Mouse (Mus musculus): ENCODE measurements around the gene Umodl1. TPM values are rescaled to one million over a fixed set of nuclear protein-coding genes. Genes with fewer than 3 reads are reported as not detected.

Gene Umodl1
- polyA plus RNA-seq, 1 experiment from 2014 or later: not detected

- Histone ChIP-seq H3K9me3 (ENCODE audit: control insufficient read depth, low read length) (0 out of 2 replicates have a peak, but pooled peaks cover 2% of the 10 kb centered on the region), H3K4me3 (ENCODE audit: low read depth, low read length) (no peak overlapping the region), H3K27ac (ENCODE audit: low read depth) (no peak overlapping the region), H3K4me1 (replicated peaks; ENCODE audit: control insufficient read depth, insufficient read depth, low read length) (no peaks in the 10 kb centered on the region), H3K36me3 (ENCODE audit: control insufficient read depth, insufficient read depth, low read length) (no peaks in the 10 kb centered on the region), H3K9ac (ENCODE audit: low read length) (no peak overlapping the region), H3K27me3 (replicated peaks; ENCODE audit: control insufficient read depth, insufficient read depth, low read length) (no peaks in the 10 kb centered on the region), H3K4me2 (ENCODE audit: low read length) (no peak overlapping the region)
- DNase-seq (ENCODE audit: low spot score) (no peak), ATAC-seq (replicated peaks; ENCODE audit: low FRiP score, low TSS enrichment, low read depth) (no peak)
- 73% methylated on average over 22 of the region's 22 CpGs for WGBS
Observed at GRCm38 (mm10) chr17:31036168-31036876, 81.9 kb downstream of the Umodl1 start.

DNA sequence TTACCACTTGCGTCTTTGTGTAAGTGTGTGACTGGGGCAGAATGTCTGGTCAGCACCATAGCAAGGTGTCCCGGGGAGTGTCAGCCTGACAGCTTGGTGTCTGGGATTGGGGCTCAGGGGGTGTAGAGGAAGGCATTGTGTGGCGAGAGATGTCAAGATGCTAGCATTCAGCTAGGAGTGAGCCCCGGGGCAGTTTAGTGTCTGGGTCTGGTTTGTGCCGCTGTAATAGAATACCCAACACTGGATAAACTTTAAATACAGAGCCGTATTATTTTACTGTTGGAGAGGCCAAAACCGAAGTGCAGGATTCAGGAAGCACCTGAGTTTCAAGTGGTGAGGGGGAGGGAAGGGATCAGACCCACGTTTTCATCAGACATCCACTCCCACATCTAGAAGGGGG is 82.9 kb downstream of the Umodl1 start:
- 71% methylated on average over 8 of the region's 8 CpGs for WGBS
- no peak for DNase-seq (ENCODE audit: low spot score)

DNA sequence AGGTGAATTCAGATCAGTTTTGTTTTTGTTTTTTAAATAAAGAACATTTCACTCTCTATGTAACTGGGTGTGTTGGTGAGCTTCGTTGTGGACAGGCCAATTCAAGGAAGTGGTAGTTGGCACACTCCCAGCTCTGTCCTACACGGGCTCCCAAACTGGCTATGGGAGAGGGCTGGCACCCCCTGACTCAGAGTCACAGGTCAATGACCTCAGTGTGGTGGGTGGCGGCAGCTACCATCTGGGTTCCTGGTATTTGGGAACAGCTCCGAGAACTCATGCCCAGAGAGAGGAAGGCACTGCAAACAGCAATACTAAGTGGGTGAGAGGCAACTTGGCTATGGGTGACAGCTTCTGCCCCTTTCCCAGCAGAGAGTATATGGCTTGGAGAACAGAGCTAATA is 83.9 kb downstream of the Umodl1 start:
- 73% methylated on average over 4 of the region's 4 CpGs for WGBS
- Histone ChIP-seq H3K4me3 (ENCODE audit: low read depth, low read length) (no peak overlapping the region), H3K4me2 (ENCODE audit: low read length) (no peak overlapping the region), H3K9ac (ENCODE audit: low read length) (no peak overlapping the region), H3K4me1 (replicated peaks; ENCODE audit: control insufficient read depth, insufficient read depth, low read length) (no peaks in the 10 kb centered on the region), H3K9me3 (ENCODE audit: control insufficient read depth, low read length) (no peaks in the 10 kb centered on the region), H3K27me3 (replicated peaks; ENCODE audit: control insufficient read depth, insufficient read depth, low read length) (no peaks in the 10 kb centered on the region), H3K36me3 (ENCODE audit: control insufficient read depth, insufficient read depth, low read length) (no peaks in the 10 kb centered on the region), H3K27ac (ENCODE audit: low read depth) (no peak overlapping the region)
- ATAC-seq (replicated peaks; ENCODE audit: low FRiP score, low TSS enrichment, low read depth) (no peak), DNase-seq (ENCODE audit: low spot score) (no peak)

More for the DNA sequence above, 82.9 kb downstream of the Umodl1 start:
- Histone ChIP-seq H3K4me3 (ENCODE audit: low read depth, low read length) (no peak overlapping the region), H3K36me3 (ENCODE audit: control insufficient read depth, insufficient read depth, low read length) (no peaks in the 10 kb centered on the region), H3K4me1 (replicated peaks; ENCODE audit: control insufficient read depth, insufficient read depth, low read length) (no peaks in the 10 kb centered on the region), H3K27ac (ENCODE audit: low read depth) (no peak overlapping the region), H3K4me2 (ENCODE audit: low read length) (no peak overlapping the region), H3K9me3 (ENCODE audit: control insufficient read depth, low read length) (no peaks in the 10 kb centered on the region), H3K27me3 (replicated peaks; ENCODE audit: control insufficient read depth, insufficient read depth, low read length) (no peaks in the 10 kb centered on the region), H3K9ac (ENCODE audit: low read length) (no peak overlapping the region)
- no peak for ATAC-seq (replicated peaks; ENCODE audit: low FRiP score, low TSS enrichment, low read depth)

- ATAC-seq (replicated peaks; ENCODE audit: low FRiP score, low TSS enrichment, low read depth) (no peak), DNase-seq (ENCODE audit: low spot score) (no peak)
- Histone ChIP-seq H3K4me3 (ENCODE audit: low read depth, low read length) (no peak overlapping the region), H3K27me3 (replicated peaks; ENCODE audit: control insufficient read depth, insufficient read depth, low read length) (no peaks in the 10 kb centered on the region), H3K36me3 (ENCODE audit: control insufficient read depth, insufficient read depth, low read length) (no peaks in the 10 kb centered on the region), H3K4me1 (replicated peaks; ENCODE audit: control insufficient read depth, insufficient read depth, low read length) (no peaks in the 10 kb centered on the region), H3K27ac (ENCODE audit: low read depth) (no peak overlapping the region), H3K9ac (ENCODE audit: low read length) (no peak overlapping the region), H3K9me3 (ENCODE audit: control insufficient read depth, low read length) (no peaks in the 10 kb centered on the region), H3K4me2 (ENCODE audit: low read length) (no peak overlapping the region)
- 54% methylated on average over 7 of the region's 7 CpGs for WGBS
Observed at GRCm38 (mm10) chr17:31039626-31040025, 85.2 kb downstream of the Umodl1 start.

DNA sequence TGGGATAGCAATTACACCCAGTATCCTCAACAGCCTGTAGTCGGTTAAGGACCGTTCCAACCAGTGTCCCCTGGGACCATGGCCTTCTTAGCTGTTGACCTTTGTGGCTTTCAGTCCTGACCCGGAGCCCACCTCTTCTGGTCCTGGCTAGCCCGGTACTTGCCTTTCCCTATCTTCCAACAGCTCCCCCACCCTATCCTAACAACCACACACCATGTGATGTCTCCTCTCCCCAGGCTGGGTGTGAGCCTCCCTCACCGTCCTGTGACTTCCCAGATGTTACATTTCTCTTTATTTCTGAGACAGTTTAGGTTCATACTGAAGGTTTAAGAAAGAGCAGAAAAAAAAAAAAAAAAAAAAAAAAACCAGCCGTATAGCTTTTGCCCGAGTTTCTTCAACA is 86.0 kb downstream of the Umodl1 start:
- no peak overlapping the region for H3K4me2 ChIP-seq (ENCODE audit: low read length)
- H3K4me1 ChIP-seq (replicated peaks; ENCODE audit: control insufficient read depth, insufficient read depth, low read length): no peaks in the 10 kb centered on the region
- H3K9me3 ChIP-seq (ENCODE audit: control insufficient read depth, low read length): no peaks in the 10 kb centered on the region
- no peak overlapping the region for H3K27ac ChIP-seq (ENCODE audit: low read depth)
- no peak overlapping the region for H3K4me3 ChIP-seq (ENCODE audit: low read depth, low read length)
- WGBS: 70% methylated on average over 7 of the region's 7 CpGs
- no peak overlapping the region for H3K9ac ChIP-seq (ENCODE audit: low read length)
- DNase-seq (ENCODE audit: low spot score) (no peak), ATAC-seq (replicated peaks; ENCODE audit: low FRiP score, low TSS enrichment, low read depth) (no peak)
- H3K36me3 ChIP-seq (ENCODE audit: control insufficient read depth, insufficient read depth, low read length): no peaks in the 10 kb centered on the region
- no peaks in the 10 kb centered on the region for H3K27me3 ChIP-seq (replicated peaks; ENCODE audit: control insufficient read depth, insufficient read depth, low read length)

- 59% methylated on average over 2 of the region's 2 CpGs for WGBS
- no peak overlapping the region for H3K9ac ChIP-seq (ENCODE audit: low read length)
- no peaks in the 10 kb centered on the region for H3K4me1 ChIP-seq (replicated peaks; ENCODE audit: control insufficient read depth, insufficient read depth, low read length)
- H3K4me3 ChIP-seq (ENCODE audit: low read depth, low read length): no peak overlapping the region
- DNase-seq (ENCODE audit: low spot score) (no peak), ATAC-seq (replicated peaks; ENCODE audit: low FRiP score, low TSS enrichment, low read depth) (no peak)
- no peak overlapping the region for H3K4me2 ChIP-seq (ENCODE audit: low read length)
- no peak overlapping the region for H3K27ac ChIP-seq (ENCODE audit: low read depth)
- H3K36me3 ChIP-seq (ENCODE audit: control insufficient read depth, insufficient read depth, low read length): no peaks in the 10 kb centered on the region
- no peaks in the 10 kb centered on the region for H3K27me3 ChIP-seq (replicated peaks; ENCODE audit: control insufficient read depth, insufficient read depth, low read length)
- no peaks in the 10 kb centered on the region for H3K9me3 ChIP-seq (ENCODE audit: control insufficient read depth, low read length)
Observed at GRCm38 (mm10) chr17:31042751-31043150, 88.3 kb downstream of the Umodl1 start.

- 3% methylated on average over 44 of the region's 49 CpGs for WGBS
- Histone ChIP-seq H3K9ac (ENCODE audit: low read length) (peak within 1 kb of the TSS; percentile 32), H3K36me3 (ENCODE audit: control insufficient read depth, insufficient read depth, low read length) (no peaks in the 10 kb centered on the region), H3K9me3 (ENCODE audit: control insufficient read depth, low read length) (0 out of 2 replicates have a peak, but pooled peaks cover 3% of the 10 kb centered on the region), H3K4me2 (ENCODE audit: low read length) (peak within 1 kb of the TSS; percentile 79), H3K4me3 (ENCODE audit: low read depth, low read length) (peak within 1 kb of the TSS; percentile 48), H3K27me3 (replicated peaks; ENCODE audit: control insufficient read depth, insufficient read depth, low read length) (peaks cover 31% of the 10 kb centered on the region), H3K27ac (ENCODE audit: low read depth) (no peak within 1 kb of the TSS), H3K4me1 (replicated peaks; ENCODE audit: control insufficient read depth, insufficient read depth, low read length) (peaks cover 12% of the 10 kb centered on the region)
- peak; percentile 76 for ATAC-seq (replicated peaks; ENCODE audit: low FRiP score, low TSS enrichment, low read depth)
- DNase-seq (ENCODE audit: low spot score): peak; percentile 80
Observed at GRCm38 (mm10) chr17:31057151-31057890, 102.9 kb downstream of the Umodl1 start, which contains the start of gene Abcg1. Abcg1 (plus strand) TSS chr17:31057675.

DNA sequence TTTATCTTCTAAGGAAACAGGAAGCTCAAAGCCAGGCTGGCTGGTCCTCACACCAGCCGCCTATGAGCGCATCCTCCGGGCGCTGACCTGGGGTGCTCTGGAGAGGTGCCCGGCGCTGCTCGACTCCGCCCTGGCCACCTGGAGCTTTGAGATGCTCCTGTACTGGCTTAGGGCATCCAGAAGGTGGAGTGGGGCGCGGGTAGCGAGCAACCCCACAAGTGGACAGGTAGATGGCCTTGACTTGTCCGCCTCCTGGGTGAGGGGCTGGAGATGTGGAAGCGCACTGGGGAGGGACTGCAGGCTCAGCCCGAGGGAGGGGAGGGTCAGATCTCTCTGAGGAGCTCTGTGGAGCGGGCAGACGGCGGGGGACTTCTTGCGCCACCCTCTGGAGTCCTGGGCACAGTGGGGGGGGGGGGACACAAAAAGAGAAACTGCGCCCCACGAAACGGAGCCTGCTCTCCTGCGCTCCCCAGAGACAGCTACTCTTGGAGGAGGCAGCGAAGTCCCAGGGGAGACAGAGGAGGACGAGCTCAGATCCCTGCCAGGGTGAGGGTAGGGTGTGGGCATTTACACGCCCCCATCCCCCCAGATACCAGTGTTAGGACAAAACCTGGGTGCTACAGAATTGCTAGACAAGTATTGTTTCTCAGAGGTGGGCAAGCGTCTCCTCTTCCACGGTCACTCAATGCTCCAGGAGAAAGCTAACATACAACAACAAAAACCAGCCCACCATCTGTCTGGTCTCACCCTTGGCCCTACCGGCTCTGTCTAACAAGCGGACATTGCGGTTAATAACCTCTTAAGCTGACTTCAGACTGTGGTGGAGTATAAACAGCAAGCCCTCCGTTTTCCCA is 103.7 kb downstream of the Umodl1 start:
- H3K36me3 ChIP-seq (ENCODE audit: control insufficient read depth, insufficient read depth, low read length): no peaks in the 10 kb centered on the region
- DNase-seq (ENCODE audit: low spot score) (no peak), ATAC-seq (replicated peaks; ENCODE audit: low FRiP score, low TSS enrichment, low read depth) (0 out of 2 replicates have a peak, but pooled peaks have one; percentile 21)
- H3K9ac ChIP-seq (ENCODE audit: low read length): peak overlapping the region; percentile 32
- H3K9me3 ChIP-seq (ENCODE audit: control insufficient read depth, low read length): 0 out of 2 replicates have a peak, but pooled peaks cover 3% of the 10 kb centered on the region
- no peak overlapping the region for H3K27ac ChIP-seq (ENCODE audit: low read depth)
- peak overlapping the region; percentile 48 for H3K4me3 ChIP-seq (ENCODE audit: low read depth, low read length)
- H3K27me3 ChIP-seq (replicated peaks; ENCODE audit: control insufficient read depth, insufficient read depth, low read length): peaks cover 31% of the 10 kb centered on the region
- peak overlapping the region; percentile 79 for H3K4me2 ChIP-seq (ENCODE audit: low read length)
- H3K4me1 ChIP-seq (replicated peaks; ENCODE audit: control insufficient read depth, insufficient read depth, low read length): peaks cover 12% of the 10 kb centered on the region
- 3% methylated on average over 28 of the region's 31 CpGs for WGBS
